Mouse (Mus musculus) kidney, postnatal 0 days (tissue): ENCODE measurements at regions not wholly inside any gene's neighbourhood (a gene's known extent, or its start where the extent isn't known, plus 50 kb on each side); places are given as distances from the start of the nearest gene placed in this dataset.

Experiments
- ATAC-seq: fragments of 200-750 bp; cut with Nextera tagmentation; replicated peaks from 2 replicates; pipeline ENCODE4 v1.8.0; 2017; ENCODE audit warnings: low read depth, moderate number of reproducible peaks, moderate TSS enrichment, moderate library complexity; ENCODE audit not compliant: low FRiP score
- DNase-seq: peaks from one replicate; pipeline ENCODE4 v3.0.0-alpha.2; 2016; ENCODE audit warnings: low spot score
- H3K27ac ChIP-seq: fragments of 300-500 bp; sonication (generic); 2 replicates; pipeline ENCODE4 v1.5.1; 2014; ENCODE audit warnings: mild to moderate bottlenecking
- H3K27me3 ChIP-seq: fragments of 300-500 bp; sonication (generic); 2 replicates; pipeline ENCODE4 v1.6.1; 2014; ENCODE audit warnings: low read length, mixed read lengths; ENCODE audit not compliant: insufficient read depth
- H3K36me3 ChIP-seq: fragments of 300-500 bp; sonication (generic); 2 replicates; pipeline ENCODE4 v1.6.1; 2014; ENCODE audit warnings: low read length, mixed read lengths; ENCODE audit not compliant: insufficient read depth
- H3K4me1 ChIP-seq: fragments of 300-500 bp; sonication (generic); replicated peaks from 2 replicates; pipeline ENCODE4 v1.6.1; 2014; ENCODE audit warnings: antibody characterized with exemption, low read length, mixed read lengths; ENCODE audit not compliant: insufficient read depth
- H3K4me2 ChIP-seq: fragments of 300-500 bp; sonication (generic); 2 replicates; pipeline ENCODE4 v1.6.1; 2014; ENCODE audit warnings: mild to moderate bottlenecking, low read length, moderate library complexity, mixed read lengths
- H3K4me3 ChIP-seq: fragments of 300-500 bp; sonication (generic); replicated peaks from 2 replicates; pipeline ENCODE4 v1.5.1; 2014; ENCODE audit warnings: low read depth, low read length
- H3K9ac ChIP-seq: fragments of 300-500 bp; sonication (generic); 2 replicates; pipeline ENCODE4 v1.6.1; 2014; ENCODE audit warnings: low read depth, low read length
- H3K9me3 ChIP-seq: fragments of 300-500 bp; sonication (generic); replicated peaks from 2 replicates; pipeline ENCODE4 v1.6.1; 2016; ENCODE audit warnings: low read length, inconsistent platforms, mixed read lengths
- CTCF ChIP-seq: IDR thresholded peaks from 2 replicates; pipeline ENCODE4 v1.5.1; 2016; ENCODE audit warnings: antibody characterized with exemption, low read depth, mild to moderate bottlenecking, moderate library complexity
- WGBS: fragments of 180-500 bp; shearing (Covaris S2); extraction: QIAGEN DNeasy Blood & Tissue Kit; methylation state at CpG from one replicate; pipeline ENCODE4 v1.1.7; 2014; 5-methylcytosine and 5-hydroxymethylcytosine counted together

- Histone ChIP-seq H3K9ac (no peak overlapping the region), H3K4me1 (0 out of 2 replicates have a peak, but pooled peaks cover 9% of the 10 kb centered on the region), H3K9me3 (no peaks in the 10 kb centered on the region), H3K4me3 (no peak overlapping the region), H3K27ac (no peak overlapping the region), H3K36me3 (no peaks in the 10 kb centered on the region), H3K4me2 (no peak overlapping the region), H3K27me3 (no peaks in the 10 kb centered on the region)
- no peak for DNase-seq
- 70% methylated on average over 6 of the region's 6 CpGs for WGBS
- ATAC-seq, result no peak
- TF ChIP-seq CTCF, result no peak
Observed at GRCm38 (mm10) chr12:12789052-12789451, 152.7 kb downstream of the Mycn start.

DNA sequence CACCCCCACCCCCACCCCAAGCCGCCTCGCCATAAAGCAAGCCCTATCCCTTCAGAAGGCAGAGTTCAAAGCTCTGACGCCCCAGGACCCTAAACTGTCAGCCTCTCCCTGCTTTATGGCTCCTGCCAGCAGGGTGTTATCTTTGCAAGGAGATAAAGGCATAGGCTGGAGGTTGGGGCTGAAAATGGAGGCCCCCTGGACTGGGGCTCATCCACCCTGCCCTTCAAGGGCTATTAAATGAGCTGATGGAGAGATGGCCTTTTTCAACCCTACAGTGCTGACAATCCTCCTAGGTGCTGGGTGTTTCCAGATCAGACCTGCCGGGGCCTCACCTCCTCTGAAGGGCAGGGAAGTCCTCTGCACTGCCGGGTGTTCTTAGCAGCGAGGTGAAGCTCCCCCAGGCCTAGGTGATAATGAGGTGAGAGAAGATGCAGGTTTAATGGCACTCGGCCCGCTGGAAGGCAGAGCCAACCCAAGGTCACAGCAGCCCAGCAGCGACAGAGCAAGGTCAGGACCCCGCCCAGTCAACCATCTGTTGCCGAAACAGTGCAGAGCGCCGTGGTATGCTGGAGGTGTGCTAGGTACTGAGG lies 153.4 kb downstream of the Mycn start:
- Histone ChIP-seq H3K9ac (no peak overlapping the region), H3K9me3 (no peaks in the 10 kb centered on the region), H3K4me1 (0 out of 2 replicates have a peak, but pooled peaks cover 9% of the 10 kb centered on the region), H3K27ac (no peak overlapping the region), H3K36me3 (no peaks in the 10 kb centered on the region), H3K27me3 (no peaks in the 10 kb centered on the region), H3K4me3 (no peak overlapping the region), H3K4me2 (peak overlapping the region; percentile 44)
- ATAC-seq, result 0 out of 2 replicates have a peak, but pooled peaks have one; percentile 25
- TF ChIP-seq CTCF, result no peak
- 36% methylated on average over 13 of the region's 13 CpGs for WGBS
- DNase-seq, result no peak

DNA sequence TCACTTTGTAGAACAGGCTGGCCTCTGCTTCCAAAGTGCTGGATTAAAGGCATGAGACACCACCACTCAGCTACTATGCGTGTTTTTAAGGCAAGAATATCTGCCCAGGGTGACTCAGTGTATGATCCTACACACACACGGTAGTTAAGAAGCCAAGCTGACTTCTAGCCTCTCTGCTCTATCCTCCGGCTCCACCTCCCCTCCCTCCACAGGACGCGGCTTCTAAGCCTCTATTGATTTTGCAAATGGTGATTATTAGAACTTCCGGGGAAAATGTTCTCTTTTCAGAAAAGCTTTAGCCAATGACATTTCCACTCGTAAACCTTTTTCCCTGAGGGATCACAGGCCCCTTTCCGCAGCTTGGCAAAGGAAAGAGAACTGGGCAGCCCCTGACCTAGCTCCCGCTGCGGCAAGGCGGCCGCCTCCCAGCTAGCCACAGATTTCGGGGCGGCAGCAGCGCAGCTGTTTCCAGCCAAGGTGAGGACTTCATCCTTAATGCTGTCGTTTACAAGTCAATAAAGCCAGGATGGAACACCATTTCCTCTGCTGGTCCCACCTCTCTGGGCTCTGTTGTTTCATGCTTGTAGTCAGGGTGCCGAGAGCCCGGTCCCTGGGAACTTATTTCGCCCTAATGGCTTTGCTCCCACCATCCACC lies 154.0 kb downstream of the Mycn start:
- Histone ChIP-seq H3K36me3 (no peaks in the 10 kb centered on the region), H3K27me3 (no peaks in the 10 kb centered on the region), H3K4me3 (no peak overlapping the region), H3K9me3 (no peaks in the 10 kb centered on the region), H3K9ac (no peak overlapping the region), H3K4me2 (peak overlapping the region; percentile 44), H3K4me1 (0 out of 2 replicates have a peak, but pooled peaks cover 9% of the 10 kb centered on the region), H3K27ac (no peak overlapping the region)
- TF ChIP-seq CTCF, result no peak
- 21% methylated on average over 19 of the region's 19 CpGs for WGBS
- ATAC-seq (no peak; the same call in 1 of the 2 replicates), DNase-seq (no peak)

GRCm38 (mm10) chr12:12787161-12787560 lies 154.6 kb downstream of the Mycn start:
- no peak for DNase-seq
- no peak overlapping the region for H3K9ac ChIP-seq
- no peak overlapping the region for H3K4me3 ChIP-seq
- H3K27ac ChIP-seq, result no peak overlapping the region
- 0 out of 2 replicates have a peak, but pooled peaks cover 9% of the 10 kb centered on the region for H3K4me1 ChIP-seq
- H3K36me3 ChIP-seq, result no peaks in the 10 kb centered on the region
- no peaks in the 10 kb centered on the region for H3K9me3 ChIP-seq
- no peak for ATAC-seq
- H3K27me3 ChIP-seq, result no peaks in the 10 kb centered on the region
- WGBS, result 68% methylated on average over 4 of the region's 4 CpGs
- no peak for TF ChIP-seq CTCF
- H3K4me2 ChIP-seq, result no peak overlapping the region

DNA sequence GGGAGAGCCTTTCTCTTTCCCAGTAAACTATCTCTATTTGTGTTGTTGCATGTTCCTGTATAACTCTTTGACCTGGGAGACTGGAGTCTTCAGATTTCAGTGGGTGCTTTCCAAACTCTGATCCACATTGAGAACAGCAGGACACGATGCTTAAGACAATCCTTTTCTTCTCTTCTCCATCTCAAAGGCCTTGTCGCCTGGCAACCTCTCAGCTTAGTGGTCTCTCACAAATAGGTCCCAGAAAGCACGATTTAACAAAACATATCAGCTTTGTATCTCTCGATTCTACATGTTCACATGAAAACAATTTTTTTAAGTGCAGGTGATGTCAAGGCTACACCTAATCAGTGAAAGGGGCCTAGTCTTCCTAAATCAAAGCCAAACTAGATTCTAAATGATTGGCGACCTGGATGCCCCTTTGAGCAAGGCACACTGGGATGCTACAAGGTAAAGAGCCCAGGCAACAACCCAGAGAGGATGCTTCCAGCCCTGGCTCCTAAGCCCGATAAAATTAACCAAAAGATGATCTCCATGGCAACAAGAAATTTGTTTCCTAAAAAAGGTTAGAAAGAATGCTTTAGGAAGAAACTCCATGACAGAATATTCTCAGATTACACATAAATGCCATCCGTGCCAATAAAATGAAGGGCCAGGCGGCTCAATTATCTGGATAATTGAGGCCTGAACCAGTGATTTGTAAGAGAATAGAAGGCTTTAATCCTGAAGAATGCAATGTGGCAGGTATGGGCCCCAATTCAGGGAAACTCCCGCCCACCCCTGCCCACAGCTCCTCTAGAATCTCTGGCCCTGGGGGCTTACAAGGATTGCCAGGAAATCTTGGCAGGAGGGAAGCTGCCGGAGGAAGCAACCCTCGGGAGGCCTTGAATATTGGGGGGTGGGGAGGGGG lies 157.8 kb downstream of the Mycn start:
- Histone ChIP-seq H3K27me3 (no peaks in the 10 kb centered on the region), H3K9me3 (no peaks in the 10 kb centered on the region), H3K4me2 (no peak overlapping the region), H3K27ac (no peak overlapping the region), H3K4me3 (no peak overlapping the region), H3K4me1 (0 out of 2 replicates have a peak, but pooled peaks cover 9% of the 10 kb centered on the region), H3K36me3 (no peaks in the 10 kb centered on the region), H3K9ac (no peak overlapping the region)
- no peak for ATAC-seq
- WGBS, result 51% methylated on average over 11 of the region's 11 CpGs
- TF ChIP-seq CTCF, result no peak
- no peak for DNase-seq

DNA sequence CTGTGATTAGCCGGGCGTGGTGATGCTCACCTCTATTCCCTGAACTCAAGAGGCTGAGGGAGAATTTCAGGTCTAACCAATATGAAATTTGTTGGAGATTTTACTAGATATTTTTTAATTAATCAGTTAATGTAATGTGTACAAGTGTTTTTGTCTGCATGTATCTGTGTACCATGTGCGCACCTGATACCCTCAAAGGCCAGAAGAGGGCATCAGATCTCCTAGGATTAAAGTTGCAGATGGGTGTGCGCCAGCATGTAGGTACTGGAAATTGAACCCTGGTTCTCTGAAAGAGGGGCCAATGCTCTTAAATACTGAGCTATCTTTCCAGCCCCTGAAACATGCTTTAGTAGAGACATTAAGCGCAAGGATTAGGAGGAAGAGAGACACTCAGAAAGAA lies 160.2 kb downstream of the Mycn start:
- Histone ChIP-seq H3K27ac (no peak overlapping the region), H3K27me3 (no peaks in the 10 kb centered on the region), H3K36me3 (no peaks in the 10 kb centered on the region), H3K4me2 (no peak overlapping the region), H3K4me1 (no peaks in the 10 kb centered on the region), H3K9ac (no peak overlapping the region), H3K4me3 (no peak overlapping the region), H3K9me3 (no peaks in the 10 kb centered on the region)
- DNase-seq, result no peak
- peak; percentile 46; the same call in 1 of the 2 replicates for TF ChIP-seq CTCF
- ATAC-seq, result no peak
- 97% methylated on average over 5 of the region's 5 CpGs for WGBS
